Mouse (Mus musculus) liver, postnatal 0 days (tissue): Measurements from ENCODE around the gene Gm28048. TPM values are rescaled to one million over a fixed set of nuclear protein-coding genes. Genes with fewer than 3 reads are reported as not detected.

Source experiments
- ATAC-seq: fragments of 200-750 bp; cut with Nextera tagmentation; 2 replicates; pipeline ENCODE4 v1.8.0; 2017; ENCODE audit warnings: mild to moderate bottlenecking, moderate library complexity
- DNase-seq: peaks from one replicate; pipeline ENCODE4 v3.0.0-alpha.2; 2016
- H3K27ac ChIP-seq: fragments of 300-500 bp; sonication (generic); 2 replicates; pipeline ENCODE4 v1.5.1; 2014; ENCODE audit warnings: antibody characterized with exemption, moderate library complexity, mild to moderate bottlenecking, low read depth
- H3K27me3 ChIP-seq: fragments of 300-500 bp; sonication (generic); 2 replicates; pipeline ENCODE4 v1.6.1; 2014; ENCODE audit warnings: low read length, control low read depth, mixed read lengths; ENCODE audit not compliant: insufficient read depth
- H3K36me3 ChIP-seq: fragments of 300-500 bp; sonication (generic); replicated peaks from 2 replicates; pipeline ENCODE4 v1.6.1; 2014; ENCODE audit warnings: mild to moderate bottlenecking, control low read depth, low read length, moderate library complexity, mixed read lengths; ENCODE audit not compliant: insufficient read depth
- H3K4me1 ChIP-seq: fragments of 300-500 bp; sonication (generic); 2 replicates; pipeline ENCODE4 v1.6.1; 2014; ENCODE audit warnings: antibody characterized with exemption, mild to moderate bottlenecking, control low read depth; ENCODE audit not compliant: insufficient read depth
- H3K4me2 ChIP-seq: fragments of 300-500 bp; sonication (generic); 2 replicates; pipeline ENCODE4 v1.6.1; 2014; ENCODE audit warnings: low read depth, mild to moderate bottlenecking, low read length, moderate library complexity, mixed read lengths
- H3K4me3 ChIP-seq: fragments of 300-500 bp; sonication (generic); 2 replicates; pipeline ENCODE4 v1.5.1; 2014; ENCODE audit warnings: low read depth, low read length
- H3K9ac ChIP-seq: fragments of 300-500 bp; sonication (generic); replicated peaks from 2 replicates; pipeline ENCODE4 v1.6.1; 2014; ENCODE audit warnings: mild to moderate bottlenecking, moderate library complexity
- H3K9me3 ChIP-seq: fragments of 300-500 bp; sonication (generic); 2 replicates; pipeline ENCODE4 v1.6.1; 2016; ENCODE audit warnings: mild to moderate bottlenecking, control low read depth, low read length, mixed read lengths
- CTCF ChIP-seq: sonication (generic); IDR thresholded peaks from 2 replicates; pipeline ENCODE4 v1.5.1; 2016; ENCODE audit warnings: antibody characterized with exemption, low read depth
- EP300 ChIP-seq: IDR thresholded peaks from 2 replicates; pipeline ENCODE4 v1.6.1; 2016; ENCODE audit warnings: antibody characterized with exemption, low read depth, mild to moderate bottlenecking
- WGBS: fragments of 180-500 bp; shearing (Covaris S2); extraction: QIAGEN DNeasy Blood & Tissue Kit; methylation state at CpG from one replicate; pipeline ENCODE4 v1.1.7; 2014; ENCODE audit not compliant: insufficient replicate concordance; 5-methylcytosine and 5-hydroxymethylcytosine counted together
- polyA plus RNA-seq: library from polyadenylated mRNA; unstranded; fragments of >200 nt; fragmentation: Nextera tagmentation; extraction: Ambion mirVana; gene quantifications from 2 replicates; pipeline ENCODE4 v1.2.1, GENCODE M21; 2015

Gene Gm28048
- polyA plus RNA-seq, 1 experiment from 2014 or later, result 11.7 TPM

DNA sequence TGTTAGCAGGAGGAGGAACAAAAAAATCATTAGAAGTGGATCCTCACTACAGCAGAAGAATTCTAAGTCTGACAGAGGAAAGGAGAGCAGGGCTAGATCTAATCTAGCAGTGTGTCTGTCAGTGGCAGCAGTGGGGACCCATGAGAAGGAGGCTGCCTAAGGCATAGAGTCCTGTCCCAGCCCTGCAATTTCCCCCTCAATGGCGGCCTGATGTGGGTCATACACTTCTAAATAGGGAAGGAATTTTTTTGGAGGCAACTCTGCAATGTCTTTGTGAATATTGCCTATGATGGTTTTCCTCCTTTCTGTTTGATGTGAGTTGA is 188.0 kb downstream of the Gm28048 start:
- no peaks in the 10 kb centered on the region for H3K9me3 ChIP-seq
- WGBS, result 36% methylated on average over 1 of the region's 1 CpGs
- ATAC-seq, result peak; percentile 49; the same call in 1 of the 2 replicates
- DNase-seq, result no peak
- no peak overlapping the region for H3K27ac ChIP-seq
- no peak overlapping the region for H3K9ac ChIP-seq
- H3K36me3 ChIP-seq, result no peaks in the 10 kb centered on the region
- H3K4me3 ChIP-seq, result no peak overlapping the region
- peak overlapping the region; percentile 4; the same call in 1 of the 2 replicates for H3K4me2 ChIP-seq
- H3K27me3 ChIP-seq, result no peaks in the 10 kb centered on the region
- H3K4me1 ChIP-seq, result peaks cover 11% of the 10 kb centered on the region; the same call in 1 of the 2 replicates
- TF ChIP-seq CTCF (no peak), EP300 (no peak)

DNA sequence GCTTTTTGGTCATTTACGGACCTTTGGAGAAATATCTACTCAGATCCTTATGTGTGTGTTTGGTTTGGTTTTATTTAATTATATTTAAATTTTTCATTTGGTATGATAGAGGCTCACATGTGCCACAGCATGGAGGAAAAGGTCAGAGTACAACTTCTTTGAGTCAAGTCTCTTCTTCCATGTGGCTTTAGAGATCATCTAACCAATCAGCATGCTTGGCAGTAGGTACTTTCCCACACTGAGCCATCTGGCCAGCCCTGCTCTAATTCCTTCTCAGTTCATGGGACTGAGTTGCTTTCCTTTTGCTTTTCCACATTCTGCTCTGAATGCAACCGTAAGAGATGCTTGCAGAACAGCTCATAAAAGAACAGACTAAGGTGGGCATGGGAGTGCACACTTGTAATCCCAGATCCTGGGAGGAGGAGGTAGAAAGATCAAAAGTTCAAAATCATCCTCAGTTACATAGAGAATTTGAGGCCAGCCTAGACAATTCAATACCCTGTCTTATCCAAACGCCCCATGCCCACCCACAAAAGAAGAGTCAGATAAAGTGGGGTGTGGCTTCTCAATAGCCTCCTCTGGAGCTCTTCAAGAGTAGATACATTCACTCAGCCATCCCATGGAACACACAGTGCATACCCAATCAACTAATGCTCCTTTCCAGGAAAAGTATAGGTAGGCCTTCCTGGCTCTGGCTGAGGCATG is 188.6 kb downstream of the Gm28048 start:
- Histone ChIP-seq H3K9me3 (no peaks in the 10 kb centered on the region), H3K4me1 (peaks cover 11% of the 10 kb centered on the region; the same call in 1 of the 2 replicates), H3K27ac (no peak overlapping the region), H3K4me3 (no peak overlapping the region), H3K36me3 (no peaks in the 10 kb centered on the region), H3K4me2 (peak overlapping the region; percentile 4; the same call in 1 of the 2 replicates), H3K9ac (no peak overlapping the region), H3K27me3 (no peaks in the 10 kb centered on the region)
- TF ChIP-seq EP300, result peak; percentile 26
- TF ChIP-seq CTCF, result no peak
- ATAC-seq (peak; percentile 83), DNase-seq (no peak)
- WGBS, result 79% methylated on average over 3 of the region's 3 CpGs

DNA sequence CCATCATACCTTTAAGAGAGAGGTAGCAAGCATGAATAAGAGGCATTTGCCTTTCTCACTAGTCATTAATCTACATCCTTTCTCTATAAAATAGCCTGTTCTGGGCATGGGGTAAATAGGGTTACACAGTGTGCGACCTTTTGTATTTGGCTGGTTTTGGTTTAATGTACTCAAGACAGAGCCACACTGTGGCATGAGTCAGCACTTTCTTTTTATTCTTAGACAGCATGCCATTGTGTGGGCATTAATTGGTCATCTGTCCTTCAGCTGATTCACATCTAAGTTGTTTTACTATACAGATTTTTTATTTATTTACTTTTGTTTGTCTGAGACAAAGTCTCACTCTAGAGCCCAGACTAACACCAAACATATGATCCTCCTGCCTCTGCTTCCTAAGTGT is 189.7 kb downstream of the Gm28048 start:
- no peak for DNase-seq
- no peak for TF ChIP-seq EP300
- no peak for TF ChIP-seq CTCF
- H3K4me3 ChIP-seq, result no peak overlapping the region
- WGBS, result 95% methylated on average over 1 of the region's 1 CpGs
- no peaks in the 10 kb centered on the region for H3K9me3 ChIP-seq
- no peak for ATAC-seq
- no peak overlapping the region for H3K4me2 ChIP-seq
- no peak overlapping the region for H3K27ac ChIP-seq
- no peaks in the 10 kb centered on the region for H3K36me3 ChIP-seq
- H3K9ac ChIP-seq, result no peak overlapping the region
- peaks cover 11% of the 10 kb centered on the region; the same call in 1 of the 2 replicates for H3K4me1 ChIP-seq
- no peaks in the 10 kb centered on the region for H3K27me3 ChIP-seq

DNA sequence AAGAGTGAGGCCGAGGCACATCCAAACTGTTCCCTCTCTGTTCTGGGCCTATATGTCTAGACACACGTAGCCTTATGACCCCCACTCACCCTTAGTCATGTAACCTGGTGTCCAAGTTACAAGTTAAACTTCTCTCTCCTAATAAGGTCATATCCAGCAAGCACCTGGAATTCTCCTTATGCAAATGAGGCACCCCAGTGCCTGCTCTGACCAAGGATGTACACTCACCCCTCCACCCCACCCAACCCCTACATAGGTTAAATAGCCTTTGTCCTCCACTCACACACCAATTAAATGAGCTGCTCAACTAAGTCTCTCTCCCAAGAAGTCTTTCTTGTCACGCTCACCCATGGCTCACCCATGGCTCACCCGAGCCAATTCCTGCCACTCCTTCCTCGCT is 190.2 kb downstream of the Gm28048 start:
- H3K4me3 ChIP-seq, result no peak overlapping the region
- H3K36me3 ChIP-seq, result no peaks in the 10 kb centered on the region
- ATAC-seq (no peak), DNase-seq (no peak)
- no peaks in the 10 kb centered on the region for H3K27me3 ChIP-seq
- peaks cover 11% of the 10 kb centered on the region; the same call in 1 of the 2 replicates for H3K4me1 ChIP-seq
- no peak overlapping the region for H3K4me2 ChIP-seq
- H3K27ac ChIP-seq, result no peak overlapping the region
- 84% methylated on average over 5 of the region's 5 CpGs for WGBS
- H3K9me3 ChIP-seq, result no peaks in the 10 kb centered on the region
- H3K9ac ChIP-seq, result no peak overlapping the region
- TF ChIP-seq CTCF (no peak), EP300 (no peak)

DNA sequence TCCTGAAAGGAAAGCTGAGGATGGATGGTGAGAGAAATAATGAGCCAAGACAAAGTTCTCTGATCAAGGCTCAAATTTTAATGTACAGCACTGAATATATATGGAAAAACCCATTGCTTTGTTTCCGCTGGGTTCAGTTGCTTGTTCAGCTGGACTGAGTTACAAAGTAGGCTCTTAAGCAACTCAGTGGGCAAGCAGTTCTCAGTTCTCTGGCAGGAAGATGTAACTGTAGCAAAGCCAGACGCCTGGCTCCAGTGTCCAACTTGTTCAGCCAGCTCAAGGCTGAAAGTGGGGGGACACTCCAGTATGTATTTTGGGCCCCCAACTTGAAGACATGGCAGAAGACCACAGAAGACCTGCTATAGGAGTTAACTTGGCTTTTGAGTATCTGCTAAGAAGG is 194.1 kb downstream of the Gm28048 start:
- Histone ChIP-seq H3K9ac (no peak overlapping the region), H3K4me2 (no peak overlapping the region), H3K4me3 (no peak overlapping the region), H3K36me3 (no peaks in the 10 kb centered on the region), H3K27me3 (no peaks in the 10 kb centered on the region), H3K9me3 (no peaks in the 10 kb centered on the region), H3K27ac (no peak overlapping the region), H3K4me1 (0 out of 2 replicates have a peak, but pooled peaks cover 3% of the 10 kb centered on the region)
- DNase-seq (no peak), ATAC-seq (no peak)
- TF ChIP-seq EP300, result no peak
- no peak for TF ChIP-seq CTCF
- 73% methylated on average over 2 of the region's 2 CpGs for WGBS

Other genes starting within 250 kb of the Gm28048 start
- 10.0 and 10.8 TPM in 2 replicates for gene B3gnt2, start 121.1 kb downstream of the Gm28048 start, polyA plus RNA-seq
- gene Zrsr1, start 10.1 kb downstream of the Gm28048 start, polyA plus RNA-seq, result 1.5 and 2.2 TPM in 2 replicates
- 157 and 160 TPM in 2 replicates for gene Commd1, start 292 bp upstream of the Gm28048 start, polyA plus RNA-seq
- gene Cct4, start 8.4 kb upstream of the Gm28048 start, polyA plus RNA-seq, result 84.3 and 86.6 TPM in 2 replicates
- gene Fam161a, start 25.4 kb upstream of the Gm28048 start, polyA plus RNA-seq, result 1.5 and 1.6 TPM in 2 replicates